Mouse (Mus musculus): Measurements from ENCODE around the gene Abhd17c. TPM values are rescaled to one million over a fixed set of nuclear protein-coding genes. Genes with fewer than 3 reads are reported as not detected.
A peak's percentile ranks its signal among the peaks of the same experiment; 100 is the strongest.

The Abhd17c gene
- polyA plus RNA-seq, 1 experiment: 57.3 TPM

DNA sequence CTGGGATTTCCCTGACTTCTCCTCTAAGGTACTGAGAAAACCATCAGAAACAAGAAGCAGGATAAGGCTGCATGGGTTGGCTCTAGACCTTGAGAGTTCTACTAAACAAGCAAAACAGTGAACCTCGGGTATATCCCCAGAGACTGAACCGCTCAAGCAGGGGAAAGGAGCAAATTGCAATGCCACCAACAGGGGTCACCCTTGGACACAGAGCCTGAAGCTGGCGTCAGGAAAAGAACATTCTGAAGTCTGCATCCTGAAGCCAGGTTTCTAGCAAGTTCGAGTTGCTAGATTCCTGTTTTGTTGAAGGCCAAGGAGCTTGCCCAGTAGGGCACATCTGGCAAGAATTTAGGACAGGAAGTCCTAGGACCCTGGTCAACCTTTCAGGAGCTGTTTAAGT, 62.7 kb downstream of the Abhd17c start:
- TF ChIP-seq POLR2A (IDR thresholded peaks at IDR 0.05; ENCODE audit: insufficient read depth, low read length) (no peak), EP300 (IDR thresholded peaks at IDR 0.05; ENCODE audit: insufficient read depth, low read depth, low read length) (no peak), CTCF (IDR thresholded peaks at IDR 0.05; ENCODE audit: low read depth, low read length) (peak; percentile 81)
- no peaks in the 10 kb centered on the region for H3K4me1 ChIP-seq (ENCODE audit: control insufficient read depth, insufficient read depth, low read length)

DNA sequence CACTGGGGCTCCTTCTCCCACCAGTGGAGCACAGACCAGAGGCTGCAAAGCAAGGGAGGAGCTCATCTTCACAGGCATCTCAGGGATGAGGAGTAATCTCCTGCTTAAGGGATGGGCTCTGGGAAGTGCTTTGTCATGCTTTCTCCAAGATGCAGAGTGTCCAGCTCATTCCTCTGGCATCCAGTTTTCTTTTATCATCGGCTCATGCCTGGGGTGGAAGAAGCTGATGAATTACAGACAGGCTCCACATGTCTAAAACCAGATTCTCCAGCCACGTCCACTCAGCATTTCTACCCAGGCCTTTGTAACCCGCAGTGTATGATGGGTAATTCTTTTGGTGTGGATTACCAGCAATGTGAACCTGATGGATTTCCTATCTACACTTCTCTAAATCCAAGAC, 63.5 kb downstream of the Abhd17c start:
- peaks cover 2% of the 10 kb centered on the region; the same call in 1 of the 2 replicates for H3K27me3 ChIP-seq (ENCODE audit: control insufficient read depth, insufficient read depth, low read length, poor library complexity, severe bottlenecking)
- H3K27ac ChIP-seq (ENCODE audit: insufficient read depth, low read length): no peak overlapping the region
- H3K36me3 ChIP-seq (ENCODE audit: control insufficient read depth, insufficient read depth, low read length, poor library complexity, severe bottlenecking): no peaks in the 10 kb centered on the region
- no peak overlapping the region for H3K4me3 ChIP-seq (ENCODE audit: low read depth, low read length)
- H3K9ac ChIP-seq (ENCODE audit: low read depth, poor library complexity, severe bottlenecking): no peak overlapping the region
- no peak for TF ChIP-seq CTCF (IDR thresholded peaks at IDR 0.05; ENCODE audit: low read depth, low read length)
- TF ChIP-seq EP300 (IDR thresholded peaks at IDR 0.05; ENCODE audit: insufficient read depth, low read depth, low read length): no peak
- no peak for TF ChIP-seq POLR2A (IDR thresholded peaks at IDR 0.05; ENCODE audit: insufficient read depth, low read length)
- H3K4me1 ChIP-seq (ENCODE audit: control insufficient read depth, insufficient read depth, low read length): no peaks in the 10 kb centered on the region
- no peaks in the 10 kb centered on the region for H3K9me3 ChIP-seq (replicated peaks; ENCODE audit: control insufficient read depth, insufficient read depth, low read length, poor library complexity, severe bottlenecking)

More for the DNA sequence above, 62.7 kb downstream of the Abhd17c start:
- H3K27ac ChIP-seq (ENCODE audit: insufficient read depth, low read length): no peak overlapping the region
- no peak overlapping the region for H3K9ac ChIP-seq (ENCODE audit: low read depth, poor library complexity, severe bottlenecking)
- no peaks in the 10 kb centered on the region for H3K36me3 ChIP-seq (ENCODE audit: control insufficient read depth, insufficient read depth, low read length, poor library complexity, severe bottlenecking)
- H3K4me3 ChIP-seq (ENCODE audit: low read depth, low read length): no peak overlapping the region
- H3K9me3 ChIP-seq (replicated peaks; ENCODE audit: control insufficient read depth, insufficient read depth, low read length, poor library complexity, severe bottlenecking): no peaks in the 10 kb centered on the region
- H3K27me3 ChIP-seq (ENCODE audit: control insufficient read depth, insufficient read depth, low read length, poor library complexity, severe bottlenecking): peaks cover 2% of the 10 kb centered on the region; the same call in 1 of the 2 replicates

GRCm38 (mm10) chr7:84086039-84086829, 65.5 kb downstream of the Abhd17c start, which contains the start of gene Cemip:
Gene Cemip, minus strand, starts transcription at chr7:84086502.
- Histone ChIP-seq H3K36me3 (ENCODE audit: control insufficient read depth, insufficient read depth, low read length, poor library complexity, severe bottlenecking) (no peaks in the 10 kb centered on the region), H3K4me1 (ENCODE audit: control insufficient read depth, insufficient read depth, low read length) (no peaks in the 10 kb centered on the region), H3K4me3 (ENCODE audit: low read depth, low read length) (peak within 1 kb of the TSS; percentile 53), H3K9me3 (replicated peaks; ENCODE audit: control insufficient read depth, insufficient read depth, low read length, poor library complexity, severe bottlenecking) (no peaks in the 10 kb centered on the region), H3K9ac (ENCODE audit: low read depth, poor library complexity, severe bottlenecking) (peak within 1 kb of the TSS; percentile 42), H3K27ac (ENCODE audit: insufficient read depth, low read length) (no peak within 1 kb of the TSS), H3K27me3 (ENCODE audit: control insufficient read depth, insufficient read depth, low read length, poor library complexity, severe bottlenecking) (peaks cover 2% of the 10 kb centered on the region; the same call in 1 of the 2 replicates)
- TF ChIP-seq CTCF (IDR thresholded peaks at IDR 0.05; ENCODE audit: low read depth, low read length): peak; percentile 79
- no peak for TF ChIP-seq EP300 (IDR thresholded peaks at IDR 0.05; ENCODE audit: insufficient read depth, low read depth, low read length)
- TF ChIP-seq POLR2A (IDR thresholded peaks at IDR 0.05; ENCODE audit: insufficient read depth, low read length): no peak

DNA sequence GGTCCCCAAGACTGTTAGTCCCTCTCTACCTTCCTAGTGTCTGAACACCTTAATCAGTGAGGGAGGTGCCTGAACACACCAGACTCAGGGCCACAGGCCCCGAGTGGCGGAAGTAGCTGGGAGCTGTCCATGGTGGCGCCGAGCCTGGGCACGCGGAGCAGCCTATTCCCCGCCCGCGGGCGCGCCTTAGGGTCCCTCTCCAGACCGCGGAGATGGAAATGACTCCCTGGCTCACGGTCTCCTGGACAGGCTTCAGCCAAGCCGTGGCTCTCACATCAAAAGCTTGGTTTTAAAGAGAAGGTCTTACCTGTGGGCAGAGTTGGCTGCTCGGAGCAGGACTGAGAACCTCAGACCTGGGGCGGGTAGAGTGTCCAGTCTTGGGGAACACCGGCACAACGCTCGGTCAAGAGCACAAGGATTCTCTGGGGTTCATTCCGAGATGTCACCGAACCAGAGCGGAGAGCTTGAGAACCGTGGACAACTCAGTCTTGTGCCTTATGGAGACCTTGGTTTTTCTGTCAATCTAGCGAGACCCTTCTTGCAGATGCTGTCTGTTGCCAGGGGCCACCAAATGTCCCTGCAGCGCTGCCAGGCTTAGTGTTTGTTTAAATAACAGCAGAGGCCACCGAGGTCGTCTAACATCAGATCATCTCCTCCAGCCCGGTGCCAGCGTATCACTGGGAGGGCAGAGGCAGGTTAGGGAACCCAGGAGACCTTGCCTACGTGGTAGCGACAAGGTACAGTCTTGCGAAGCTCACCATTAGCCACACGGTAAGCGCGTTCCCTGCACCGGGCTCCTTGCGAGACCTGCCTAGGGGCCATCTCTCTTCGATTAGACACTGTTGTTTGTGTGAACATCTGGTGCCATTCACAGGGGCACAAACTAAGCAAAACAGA, 66.4 kb downstream of the Abhd17c start:
- TF ChIP-seq CTCF (IDR thresholded peaks at IDR 0.05; ENCODE audit: low read depth, low read length): no peak
- no peak for TF ChIP-seq EP300 (IDR thresholded peaks at IDR 0.05; ENCODE audit: insufficient read depth, low read depth, low read length)
- no peak for TF ChIP-seq POLR2A (IDR thresholded peaks at IDR 0.05; ENCODE audit: insufficient read depth, low read length)
- peak overlapping the region; percentile 22 for H3K4me3 ChIP-seq (ENCODE audit: low read depth, low read length)
- H3K9me3 ChIP-seq (replicated peaks; ENCODE audit: control insufficient read depth, insufficient read depth, low read length, poor library complexity, severe bottlenecking): no peaks in the 10 kb centered on the region
- no peaks in the 10 kb centered on the region for H3K36me3 ChIP-seq (ENCODE audit: control insufficient read depth, insufficient read depth, low read length, poor library complexity, severe bottlenecking)
- no peak overlapping the region for H3K27ac ChIP-seq (ENCODE audit: insufficient read depth, low read length)
- H3K27me3 ChIP-seq (ENCODE audit: control insufficient read depth, insufficient read depth, low read length, poor library complexity, severe bottlenecking): peaks cover 2% of the 10 kb centered on the region; the same call in 1 of the 2 replicates
- no peaks in the 10 kb centered on the region for H3K4me1 ChIP-seq (ENCODE audit: control insufficient read depth, insufficient read depth, low read length)
- H3K9ac ChIP-seq (ENCODE audit: low read depth, poor library complexity, severe bottlenecking): no peak overlapping the region

DNA sequence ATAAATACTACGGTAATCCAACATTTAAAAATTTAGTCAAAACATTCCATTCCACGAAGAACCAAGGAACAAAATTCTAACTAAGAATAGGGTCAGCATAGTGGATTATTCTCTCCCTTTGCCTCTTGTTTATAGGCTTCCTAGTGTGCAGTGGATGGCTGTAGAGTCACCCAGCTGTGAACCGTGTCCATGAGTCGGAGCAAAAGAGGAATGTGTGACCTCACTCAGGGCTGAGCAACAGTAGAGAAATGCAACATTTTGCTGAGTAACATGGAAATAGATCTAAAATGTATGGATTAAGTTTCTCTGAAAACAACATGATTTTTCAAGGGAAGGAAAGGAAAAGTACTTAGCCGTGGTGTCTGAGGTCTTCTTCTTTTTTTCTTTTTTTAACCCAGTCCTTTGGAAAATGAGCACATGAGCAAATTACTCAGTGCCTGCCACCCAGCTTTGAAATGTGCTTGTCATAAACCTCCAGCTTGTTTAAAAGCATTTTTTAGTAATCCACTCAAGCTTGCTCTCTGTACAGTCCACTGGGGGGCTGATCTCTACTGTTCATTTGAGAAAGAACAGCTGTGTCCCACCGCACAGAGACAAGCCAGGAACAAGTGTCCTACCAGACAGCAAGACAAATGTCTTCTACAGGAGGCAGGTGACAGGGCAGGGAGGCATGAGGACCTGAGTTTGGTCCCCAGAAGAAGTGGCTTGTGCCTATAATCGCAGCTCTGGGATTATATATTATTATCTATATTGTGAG, 74.3 kb downstream of the Abhd17c start:
- H3K36me3 ChIP-seq (ENCODE audit: control insufficient read depth, insufficient read depth, low read length, poor library complexity, severe bottlenecking): no peaks in the 10 kb centered on the region
- H3K9ac ChIP-seq (ENCODE audit: low read depth, poor library complexity, severe bottlenecking): no peak overlapping the region
- H3K4me3 ChIP-seq (ENCODE audit: low read depth, low read length): no peak overlapping the region
- H3K4me1 ChIP-seq (ENCODE audit: control insufficient read depth, insufficient read depth, low read length): no peaks in the 10 kb centered on the region
- no peaks in the 10 kb centered on the region for H3K27me3 ChIP-seq (ENCODE audit: control insufficient read depth, insufficient read depth, low read length, poor library complexity, severe bottlenecking)
- TF ChIP-seq EP300 (IDR thresholded peaks at IDR 0.05; ENCODE audit: insufficient read depth, low read depth, low read length) (no peak), POLR2A (IDR thresholded peaks at IDR 0.05; ENCODE audit: insufficient read depth, low read length) (no peak), CTCF (IDR thresholded peaks at IDR 0.05; ENCODE audit: low read depth, low read length) (no peak)
- no peaks in the 10 kb centered on the region for H3K9me3 ChIP-seq (replicated peaks; ENCODE audit: control insufficient read depth, insufficient read depth, low read length, poor library complexity, severe bottlenecking)
- no peak overlapping the region for H3K27ac ChIP-seq (ENCODE audit: insufficient read depth, low read length)

Measured in ES-Bruce4 (cell line).